Mouse (Mus musculus) neural tube, embryonic 13.5 days (tissue): ENCODE measurements around the gene Clec2g. TPM values are rescaled to one million over a fixed set of nuclear protein-coding genes. Genes with fewer than 3 reads are reported as not detected.
"Not testable (repeated sequence)": the region's sequence is repeated elsewhere in the genome, so short reads cannot be mapped to it uniquely, and the experiment has no call there.

Experiments
- ATAC-seq: fragments of 200-750 bp; cut with Nextera tagmentation; 2 replicates; pipeline ENCODE4 v1.8.0; 2017; ENCODE audit warnings: low read depth, mild to moderate bottlenecking, moderate TSS enrichment, moderate library complexity
- H3K27ac ChIP-seq: fragments of 300-500 bp; sonication (generic); replicated peaks from 2 replicates; pipeline ENCODE4 v1.5.1; 2015; ENCODE audit warnings: moderate library complexity, mild to moderate bottlenecking, inconsistent platforms
- H3K27me3 ChIP-seq: fragments of 300-500 bp; sonication (generic); 2 replicates; pipeline ENCODE4 v1.6.1; 2015; ENCODE audit warnings: mild to moderate bottlenecking, inconsistent platforms
- H3K36me3 ChIP-seq: fragments of 300-500 bp; sonication (generic); 2 replicates; pipeline ENCODE4 v1.6.1; 2015; ENCODE audit warnings: mild to moderate bottlenecking, inconsistent platforms
- H3K4me1 ChIP-seq: fragments of 300-500 bp; sonication (generic); replicated peaks from 2 replicates; pipeline ENCODE4 v1.6.1; 2015; ENCODE audit warnings: inconsistent platforms
- H3K4me2 ChIP-seq: fragments of 300-500 bp; sonication (generic); 2 replicates; pipeline ENCODE4 v1.6.1; 2015; ENCODE audit warnings: inconsistent platforms, mild to moderate bottlenecking, moderate library complexity
- H3K4me3 ChIP-seq: fragments of 300-500 bp; sonication (generic); 2 replicates; pipeline ENCODE4 v1.5.1; 2015; ENCODE audit warnings: mild to moderate bottlenecking, inconsistent platforms
- H3K9ac ChIP-seq: fragments of 300-500 bp; sonication (generic); 2 replicates; pipeline ENCODE4 v1.6.1; 2015; ENCODE audit warnings: moderate library complexity, mild to moderate bottlenecking, inconsistent platforms
- H3K9me3 ChIP-seq: fragments of 300-500 bp; sonication (generic); 2 replicates; pipeline ENCODE4 v1.6.1; 2016; ENCODE audit warnings: inconsistent platforms
- WGBS: fragments of 180-500 bp; shearing (Covaris S2); methylation state at CpG from one replicate; pipeline ENCODE4 v1.1.7; 2015; 5-methylcytosine and 5-hydroxymethylcytosine counted together
- polyA plus RNA-seq: library from polyadenylated mRNA; unstranded; fragments of >200 nt; fragmentation: Nextera tagmentation; extraction: Ambion mirVana; gene quantifications from 2 replicates; pipeline ENCODE4 v1.2.1, GENCODE M21; 2015

Clec2g gene
- polyA plus RNA-seq, 1 experiment from 2014 or later: not detected

DNA sequence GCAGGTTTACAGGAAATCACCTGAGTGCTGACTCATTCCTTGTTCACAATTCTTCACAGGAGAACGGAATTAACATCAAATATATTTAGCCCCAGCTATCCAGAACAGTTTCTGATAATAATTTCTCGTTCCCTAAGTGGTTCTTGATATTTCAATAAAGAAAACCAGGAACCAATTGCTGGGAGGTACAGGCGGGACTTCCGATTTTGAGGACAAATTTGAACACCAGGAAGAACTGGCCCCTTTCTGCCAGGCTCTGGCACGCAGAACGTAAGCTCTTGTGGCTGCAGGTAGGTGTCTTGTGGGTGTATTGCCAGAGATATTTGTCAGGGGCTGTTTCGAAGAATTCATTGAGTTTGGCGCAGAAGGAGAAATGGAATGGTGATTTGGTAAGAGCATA lies 74.4 kb downstream of the Clec2g start:
- H3K4me1 ChIP-seq: no peaks in the 10 kb centered on the region
- ATAC-seq: no peak
- H3K9me3 ChIP-seq: no peaks in the 10 kb centered on the region
- H3K4me2 ChIP-seq: no peak overlapping the region
- no peak overlapping the region for H3K9ac ChIP-seq
- H3K27me3 ChIP-seq: no peaks in the 10 kb centered on the region
- no peak overlapping the region for H3K27ac ChIP-seq
- H3K4me3 ChIP-seq: no peak overlapping the region
- 90% methylated on average over 8 of the region's 8 CpGs for WGBS
- H3K36me3 ChIP-seq: no peaks in the 10 kb centered on the region

- ATAC-seq, H3K9ac ChIP-seq, H3K4me1 ChIP-seq, H3K27ac ChIP-seq, H3K4me2 ChIP-seq, H3K36me3 ChIP-seq, H3K4me3 ChIP-seq, H3K27me3 ChIP-seq, H3K9me3 ChIP-seq: not testable (repeated sequence)
- WGBS: 93% methylated on average over 7 of the region's 7 CpGs
Measured at GRCm38 (mm10) chr6:129009846-129010504, 75.8 kb downstream of the Clec2g start.

DNA sequence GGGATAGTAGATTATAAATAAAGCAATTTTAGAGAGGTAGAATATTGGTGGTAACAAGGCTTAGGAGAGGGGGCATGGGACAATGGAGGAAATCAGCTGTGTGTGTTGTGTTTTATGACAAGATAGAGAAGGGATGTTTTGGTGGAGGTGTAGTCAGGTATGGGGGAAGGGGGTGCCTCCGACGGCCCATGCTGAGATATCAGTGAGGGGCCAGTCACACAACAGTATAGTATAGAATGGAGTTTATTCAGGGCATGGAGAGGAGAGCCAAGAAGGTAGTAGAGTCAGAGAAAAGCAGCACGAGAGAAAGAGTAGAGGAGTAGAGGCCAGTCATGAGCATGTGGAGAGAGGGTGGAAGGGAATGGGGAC lies 76.3 kb downstream of the Clec2g start:
- ATAC-seq: no peak
- no peak overlapping the region for H3K9ac ChIP-seq
- no peaks in the 10 kb centered on the region for H3K9me3 ChIP-seq
- H3K4me2 ChIP-seq: no peak overlapping the region
- WGBS: 92% methylated on average over 3 of the region's 3 CpGs
- no peaks in the 10 kb centered on the region for H3K36me3 ChIP-seq
- H3K27me3 ChIP-seq: no peaks in the 10 kb centered on the region
- no peak overlapping the region for H3K27ac ChIP-seq
- H3K4me3 ChIP-seq: no peak overlapping the region
- no peaks in the 10 kb centered on the region for H3K4me1 ChIP-seq

DNA sequence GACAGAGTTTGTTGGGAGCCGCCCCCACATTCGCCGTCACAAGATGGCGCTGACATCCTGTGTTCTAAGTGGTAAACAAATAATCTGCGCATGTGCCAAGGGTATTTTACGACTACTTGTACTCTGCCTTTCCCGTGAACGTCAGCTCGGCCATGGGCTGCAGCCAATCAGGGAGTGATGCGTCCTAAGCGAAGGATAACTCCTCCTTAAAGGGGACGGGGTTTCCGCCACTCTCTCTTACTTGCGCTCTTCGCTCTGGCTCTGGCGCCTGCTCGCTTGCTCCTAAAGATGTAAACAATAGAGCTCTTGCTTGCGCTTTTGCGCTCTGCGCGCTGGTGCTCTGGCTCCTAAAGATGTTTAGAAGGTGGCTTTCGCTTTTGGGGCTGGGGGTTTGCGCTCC lies 77.8 kb downstream of the Clec2g start:
- H3K27me3 ChIP-seq, H3K4me2 ChIP-seq: not testable (repeated sequence)

GRCm38 (mm10) chr6:129012966-129013365 lies 78.8 kb downstream of the Clec2g start:
- 62% methylated on average over 1 of the region's 1 CpGs for WGBS
- no peaks in the 10 kb centered on the region for H3K36me3 ChIP-seq
- H3K27me3 ChIP-seq: no peaks in the 10 kb centered on the region
- no peak for ATAC-seq
- H3K9me3 ChIP-seq: no peaks in the 10 kb centered on the region
- H3K4me1 ChIP-seq: no peaks in the 10 kb centered on the region
- no peak overlapping the region for H3K4me2 ChIP-seq
- no peak overlapping the region for H3K4me3 ChIP-seq
- no peak overlapping the region for H3K9ac ChIP-seq
- no peak overlapping the region for H3K27ac ChIP-seq

More for the DNA sequence above, 77.8 kb downstream of the Clec2g start:
- not testable (repeated sequence) for H3K4me3 ChIP-seq, H3K4me1 ChIP-seq, H3K9ac ChIP-seq, H3K9me3 ChIP-seq, ATAC-seq, H3K36me3 ChIP-seq, H3K27ac ChIP-seq
- 96% methylated on average over 19 of the region's 23 CpGs for WGBS

DNA sequence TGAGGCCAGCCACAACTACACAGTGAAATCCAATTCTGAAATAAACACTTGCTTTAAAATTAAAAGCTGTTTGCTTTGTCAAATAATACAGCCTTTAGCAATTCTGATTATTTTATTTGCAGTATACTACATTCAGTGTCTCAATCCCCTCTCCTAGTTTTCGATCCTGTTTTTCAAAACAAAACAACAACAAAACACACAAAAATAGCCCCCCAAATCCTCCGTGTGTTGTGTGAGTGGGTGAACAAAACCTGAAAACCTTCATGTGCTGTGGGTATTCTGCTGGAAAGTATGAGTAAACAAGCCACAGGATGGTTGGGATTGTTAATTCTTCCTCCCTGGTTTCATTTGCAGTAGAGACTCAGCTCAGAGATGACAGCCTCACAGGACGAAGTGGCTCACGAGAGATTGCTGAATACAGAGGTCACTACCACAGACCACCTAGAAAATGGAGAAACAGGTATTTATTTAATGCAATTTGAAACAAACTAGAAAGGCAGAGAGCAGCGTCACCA lies 79.6 kb downstream of the Clec2g start:
- no peaks in the 10 kb centered on the region for H3K9me3 ChIP-seq

DNA sequence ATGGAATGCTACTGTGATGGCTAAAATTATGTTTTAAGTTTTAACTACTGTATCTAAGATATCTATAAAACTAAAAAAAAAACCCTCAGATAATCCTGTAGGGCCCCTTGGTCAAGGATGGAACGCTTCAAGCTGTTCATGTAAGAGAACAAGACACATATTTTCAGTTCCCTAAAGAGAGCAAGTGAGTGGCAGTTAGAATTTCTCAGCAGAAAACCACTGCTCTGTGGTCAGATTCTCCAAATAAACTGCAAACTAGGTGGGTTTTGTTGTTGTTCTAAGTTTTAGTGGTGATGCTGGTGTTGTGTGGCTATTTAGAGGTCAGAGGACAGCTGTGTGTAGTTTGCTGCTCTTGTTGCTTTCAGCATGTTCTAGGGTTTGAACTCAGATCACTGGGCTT lies 80.2 kb downstream of the Clec2g start:
- Histone ChIP-seq H3K9ac (no peak overlapping the region), H3K4me2 (no peak overlapping the region), H3K4me3 (no peak overlapping the region), H3K9me3 (no peaks in the 10 kb centered on the region), H3K36me3 (no peaks in the 10 kb centered on the region), H3K4me1 (no peaks in the 10 kb centered on the region), H3K27me3 (no peaks in the 10 kb centered on the region), H3K27ac (no peak overlapping the region)
- 88% methylated on average over 1 of the region's 1 CpGs for WGBS
- no peak for ATAC-seq

More for the DNA sequence above, 79.6 kb downstream of the Clec2g start:
- Histone ChIP-seq H3K36me3 (no peaks in the 10 kb centered on the region), H3K4me1 (no peaks in the 10 kb centered on the region), H3K4me2 (no peak overlapping the region), H3K4me3 (no peak overlapping the region), H3K27me3 (no peaks in the 10 kb centered on the region), H3K27ac (no peak overlapping the region), H3K9ac (no peak overlapping the region)
- 92% methylated on average over 5 of the region's 5 CpGs for WGBS
- ATAC-seq: no peak

DNA sequence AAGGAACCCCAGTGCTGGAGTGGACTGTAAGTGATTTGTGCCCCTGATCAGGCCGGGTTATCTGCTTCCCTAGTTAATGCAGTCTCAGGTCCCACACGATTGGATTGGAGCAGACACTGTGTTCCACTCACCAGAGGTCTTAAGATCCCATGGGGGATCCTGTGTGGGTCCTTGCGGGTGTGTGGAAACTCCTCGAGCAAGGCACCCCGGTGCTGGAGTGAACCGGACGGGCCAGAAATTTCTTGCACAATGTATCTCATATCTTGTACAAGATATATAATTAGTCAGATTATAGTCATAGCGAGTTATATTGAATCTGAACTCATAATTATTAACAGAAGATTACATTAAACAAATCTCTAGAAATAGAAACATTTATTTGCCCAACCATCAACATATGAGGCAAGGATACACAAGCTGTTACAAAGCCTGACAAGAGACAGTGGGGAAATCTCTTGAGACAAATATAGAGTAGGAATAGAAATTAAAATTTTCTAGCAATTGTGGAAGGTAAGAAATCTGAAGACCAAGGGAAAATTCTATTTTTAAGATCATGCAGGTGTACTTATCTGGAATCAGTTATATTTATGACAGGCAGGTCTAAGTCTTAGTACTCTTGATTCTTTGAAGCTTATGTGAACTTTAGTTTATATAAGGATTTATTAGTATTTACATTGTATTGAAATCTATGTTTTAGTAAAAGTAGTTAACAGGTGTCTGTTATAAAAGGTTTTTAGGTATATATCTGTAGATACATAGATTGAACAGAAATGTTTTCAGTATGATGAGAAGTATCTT lies 93.5 kb downstream of the Clec2g start:
- no peaks in the 10 kb centered on the region for H3K9me3 ChIP-seq
- 92% methylated on average over 8 of the region's 8 CpGs for WGBS
- no peak overlapping the region for H3K27ac ChIP-seq
- H3K9ac ChIP-seq: no peak overlapping the region
- no peak overlapping the region for H3K4me3 ChIP-seq
- no peaks in the 10 kb centered on the region for H3K4me1 ChIP-seq
- ATAC-seq: no peak
- H3K36me3 ChIP-seq: no peaks in the 10 kb centered on the region
- H3K4me2 ChIP-seq: no peak overlapping the region
- H3K27me3 ChIP-seq: no peaks in the 10 kb centered on the region

GRCm38 (mm10) chr6:129030175-129030824 lies 96.1 kb downstream of the Clec2g start:
- no peak for ATAC-seq
- Histone ChIP-seq H3K27ac (no peak overlapping the region), H3K4me1 (no peaks in the 10 kb centered on the region), H3K27me3 (no peaks in the 10 kb centered on the region), H3K4me2 (no peak overlapping the region), H3K36me3 (no peaks in the 10 kb centered on the region), H3K9ac (no peak overlapping the region), H3K9me3 (no peaks in the 10 kb centered on the region), H3K4me3 (no peak overlapping the region)
- WGBS: 67% methylated on average over 6 of the region's 6 CpGs

- no peak overlapping the region for H3K4me3 ChIP-seq
- no peaks in the 10 kb centered on the region for H3K36me3 ChIP-seq
- H3K9me3 ChIP-seq: no peaks in the 10 kb centered on the region
- no peak for ATAC-seq
- H3K27ac ChIP-seq: no peak overlapping the region
- H3K9ac ChIP-seq: no peak overlapping the region
- H3K4me1 ChIP-seq: no peaks in the 10 kb centered on the region
- WGBS: 84% methylated on average over 2 of the region's 2 CpGs
- H3K4me2 ChIP-seq: no peak overlapping the region
- H3K27me3 ChIP-seq: no peaks in the 10 kb centered on the region
Measured at GRCm38 (mm10) chr6:129030964-129031363, 96.8 kb downstream of the Clec2g start.

DNA sequence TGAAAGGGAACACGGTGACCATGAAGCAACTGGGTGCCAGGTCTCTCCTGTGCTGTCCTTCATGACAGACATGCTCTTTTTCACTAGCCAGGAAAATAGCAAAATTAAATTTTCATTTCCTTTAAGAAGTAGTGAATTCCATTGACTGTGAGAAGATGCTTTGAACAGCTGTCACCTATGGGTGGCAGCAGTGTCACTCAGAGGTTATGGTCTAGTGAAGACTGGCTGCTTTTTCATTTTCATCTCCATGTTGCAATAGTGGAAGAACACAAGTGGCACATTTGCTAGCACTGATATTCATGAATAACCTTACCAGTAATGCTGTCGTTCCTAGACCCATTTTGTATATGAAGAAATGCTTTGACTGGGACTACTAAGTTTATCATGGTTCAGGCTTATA lies 99.2 kb downstream of the Clec2g start:
- no peaks in the 10 kb centered on the region for H3K4me1 ChIP-seq
- no peaks in the 10 kb centered on the region for H3K9me3 ChIP-seq
- H3K27me3 ChIP-seq: no peaks in the 10 kb centered on the region
- H3K4me2 ChIP-seq: no peak overlapping the region
- no peak overlapping the region for H3K4me3 ChIP-seq
- no peak overlapping the region for H3K9ac ChIP-seq
- 77% methylated on average over 2 of the region's 2 CpGs for WGBS
- no peak overlapping the region for H3K27ac ChIP-seq
- no peaks in the 10 kb centered on the region for H3K36me3 ChIP-seq
- ATAC-seq: no peak
